Mouse (Mus musculus): ENCODE measurements around the gene Olfr523. TPM values are rescaled to one million over a fixed set of nuclear protein-coding genes. Genes with fewer than 3 reads are reported as not detected.

The Olfr523 gene
- not detected for total RNA-seq (2023)

DNA sequence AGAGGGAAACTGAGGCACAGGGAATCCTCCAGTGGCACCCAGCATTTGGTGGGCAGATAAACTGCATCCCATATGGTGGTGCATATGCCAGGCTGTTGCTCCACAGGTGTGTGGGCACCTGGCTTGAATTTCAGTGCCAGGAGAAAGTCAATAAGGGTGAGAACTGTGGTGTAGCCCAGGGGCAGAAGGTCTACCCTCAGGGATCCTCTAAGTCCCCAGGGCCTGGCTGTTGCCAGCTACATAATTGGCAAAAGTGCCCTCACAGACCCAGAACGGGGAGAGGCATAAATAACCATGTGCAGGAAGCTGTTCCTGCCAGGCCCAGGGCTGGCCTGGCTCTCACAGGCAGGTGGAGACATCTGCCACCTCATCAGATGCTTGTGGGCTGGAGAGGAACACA lies at the start of gene Olfr523:
Olfr523 (plus strand) TSS at position 282 of the 400 bp plus-strand sequence.

GRCm38 (mm10) chr7:140137135-140138020 lies 35.6 kb upstream of the Olfr523 start, which contains the start of gene Mtg1:
Gene Mtg1, plus strand, starts transcription at chr7:140137564.

DNA sequence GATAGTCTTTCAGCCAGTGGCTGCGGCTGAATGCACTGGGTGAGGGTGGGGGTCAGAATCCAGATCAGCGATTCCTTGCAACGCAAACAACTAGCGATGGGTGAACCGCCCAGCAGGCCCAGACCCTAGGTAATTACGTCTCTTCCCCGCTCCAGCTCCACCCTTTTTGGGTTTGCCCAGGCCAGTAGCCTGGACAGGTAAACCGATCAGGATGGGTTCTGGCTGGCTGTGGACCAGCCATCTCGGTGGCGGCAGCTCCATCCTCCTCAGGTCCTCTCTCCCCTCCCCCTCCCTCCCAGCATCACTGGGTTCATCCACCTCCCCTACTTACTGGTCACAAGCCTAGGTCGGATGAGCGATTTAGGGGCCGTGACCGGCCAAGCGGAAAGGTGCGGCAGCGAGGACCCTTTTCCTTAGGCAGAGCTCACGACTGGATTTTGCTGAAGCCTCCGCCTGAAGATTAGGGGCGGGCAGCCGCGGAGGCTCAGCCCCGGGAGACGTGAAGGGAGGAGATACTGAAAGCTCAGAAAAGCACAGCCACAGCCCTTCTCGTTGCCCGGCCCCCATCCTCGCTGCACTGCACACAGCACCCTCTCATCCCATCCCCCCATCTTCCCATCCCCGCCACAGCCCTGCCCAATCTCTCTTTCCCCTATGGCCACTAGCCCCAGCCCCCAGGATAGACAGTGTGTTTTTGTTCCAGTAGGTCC lies 18.6 kb upstream of the Olfr523 start, which contains the start of gene Sprn:
Sprn (minus strand) TSS at position 660 of the 710 bp plus-strand sequence.

GRCm38 (mm10) chr7:140164664-140165063 lies 8.4 kb upstream of the Olfr523 start, which contains the start of gene Olfr522:
Gene Olfr522, minus strand, starts transcription at chr7:140164764.

DNA sequence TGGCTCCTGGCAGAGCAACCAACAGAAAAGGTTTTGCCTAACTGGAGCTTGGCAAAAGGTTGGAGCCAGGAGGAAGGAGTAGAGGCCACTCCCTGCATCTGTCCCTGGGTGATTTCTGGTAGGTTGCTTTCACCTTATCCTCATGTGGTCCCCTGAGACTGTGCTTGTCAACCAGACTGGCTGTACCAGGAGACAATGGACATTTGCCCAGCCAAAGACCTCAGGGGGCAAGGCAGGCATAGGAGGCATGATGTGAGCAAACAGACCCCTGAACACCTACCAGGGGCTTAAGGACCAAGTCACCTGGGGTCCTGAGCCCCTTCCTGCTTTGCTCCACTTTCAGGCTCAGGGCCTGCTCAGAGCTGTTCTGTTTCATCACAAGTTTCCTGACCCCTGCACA lies 32.8 kb downstream of the Olfr523 start, which contains the start of gene Olfr524:
Olfr524 (minus strand) TSS at position 101 of the 400 bp plus-strand sequence.

GRCm38 (mm10) chr7:140217967-140218366 lies 45.0 kb downstream of the Olfr523 start, which contains the start of gene Cd163l1:
Gene Cd163l1, plus strand, starts transcription at chr7:140218267.

Other genes with a start within 250 kb of the Olfr523 start
- 1 to 10 TPM; 1.2 to 1.6 TPM for gene Utf1, start 229.4 kb upstream of the Olfr523 start, total RNA-seq (2023)
- gene 6430531B16Rik, start 194.5 kb upstream of the Olfr523 start, total RNA-seq (2023) = not detected
- 1 to 10 TPM; 5.3 to 6.2 TPM for gene Adam8, start 180.7 kb upstream of the Olfr523 start, total RNA-seq (2023)
- gene Zfp511, start 136.8 kb upstream of the Olfr523 start, total RNA-seq (2023) = 10 to 100 TPM; 34.5 to 36.2 TPM
- 10 to 100 TPM; 35.2 to 37.0 TPM for gene Tubgcp2, start 136.5 kb upstream of the Olfr523 start, total RNA-seq (2023)
- not detected for gene Msx3, start 124.1 kb upstream of the Olfr523 start, total RNA-seq (2023)
- gene Caly, start 90.7 kb upstream of the Olfr523 start, total RNA-seq (2023) = not detected
- gene Prap1, start 79.8 kb upstream of the Olfr523 start, total RNA-seq (2023) = not detected
- gene Fuom, start 70.8 kb upstream of the Olfr523 start, total RNA-seq (2023) = 10 to 100 TPM; 10.8 to 11.7 TPM
- gene Paox, start 57.4 kb upstream of the Olfr523 start, total RNA-seq (2023) = 1 to 10 TPM; 5.7 to 6.3 TPM
- 10 to 100 TPM; 33.6 to 34.2 TPM for gene Echs1, start 56.7 kb upstream of the Olfr523 start, total RNA-seq (2023)
- gene Mtg1, start 35.7 kb upstream of the Olfr523 start, total RNA-seq (2023) = 10 to 100 TPM; 17.5 to 26.8 TPM
- gene Sprn, start 18.3 kb upstream of the Olfr523 start, total RNA-seq (2023) = not detected
- not detected for gene Olfr522, start 8.5 kb upstream of the Olfr523 start, total RNA-seq (2023)
- gene Olfr524, start 32.7 kb downstream of the Olfr523 start, total RNA-seq (2023) = not detected
- gene Cd163l1, start 45.0 kb downstream of the Olfr523 start, total RNA-seq (2023) = 1 to 10 TPM in 1 of 2 experiments, under 1 TPM in 1; 0.86 to 2.6 TPM
- gene 5830411N06Rik, start 74.1 kb downstream of the Olfr523 start, total RNA-seq (2023) = 1 to 10 TPM; 3.6 to 4.5 TPM
- not detected for gene Olfr525, start 147.6 kb downstream of the Olfr523 start, total RNA-seq (2023)
- gene Olfr527, start 160.8 kb downstream of the Olfr523 start, total RNA-seq (2023) = not detected
- gene Olfr60, start 188.5 kb downstream of the Olfr523 start, total RNA-seq (2023) = not detected
- gene Olfr530, start 203.1 kb downstream of the Olfr523 start, total RNA-seq (2023) = not detected
- gene Olfr531, start 229.7 kb downstream of the Olfr523 start, total RNA-seq (2023) = not detected
- not detected for gene Olfr532, start 248.4 kb downstream of the Olfr523 start, total RNA-seq (2023)

Measured in T-cell, adult 66 days (primary cell).